Mouse (Mus musculus): ENCODE measurements around the gene Trmt44.

- no peak for TF ChIP-seq CTCF (IDR thresholded peaks at IDR 0.05; ENCODE audit: borderline replicate concordance, control insufficient read depth, extremely low read depth, insufficient read depth, low read length, poor library complexity)
- TF ChIP-seq POLR2A (IDR thresholded peaks at IDR 0.05; ENCODE audit: control insufficient read depth, extremely low read depth, insufficient read depth, low read length, poor library complexity) = no peak
These were observed 3.5 kb upstream of the Trmt44 start for GRCm38 (mm10) chr5:35578411-35578810.

Data from thymus, adult 2 months (tissue).